Mouse (Mus musculus) limb, embryonic 10.5 days (tissue): ENCODE data around the gene Depdc7. TPM values are rescaled to one million over a fixed set of nuclear protein-coding genes. Genes with fewer than 3 reads are reported as not detected.

Experiments
- DNase-seq: peaks from one replicate; pipeline ENCODE4 v3.0.0-alpha.2; 2017; ENCODE audit warnings: low spot score
- H3K27ac ChIP-seq: fragments of 300-500 bp; sonication (generic); 2 replicates; pipeline ENCODE4 v1.5.1; 2016; ENCODE audit warnings: mild to moderate bottlenecking
- H3K27me3 ChIP-seq: fragments of 300-500 bp; sonication (generic); 2 replicates; pipeline ENCODE4 v1.6.1; 2016; ENCODE audit warnings: low read depth, mild to moderate bottlenecking; ENCODE audit not compliant: poor library complexity, severe bottlenecking
- H3K36me3 ChIP-seq: fragments of 300-500 bp; sonication (generic); 2 replicates; pipeline ENCODE4 v1.6.1; 2016; ENCODE audit warnings: mild to moderate bottlenecking, moderate library complexity
- H3K4me1 ChIP-seq: fragments of 300-500 bp; sonication (generic); 2 replicates; pipeline ENCODE4 v1.6.1; 2016
- H3K4me3 ChIP-seq: fragments of 300-500 bp; sonication (generic); 2 replicates; pipeline ENCODE4 v1.5.1; 2016; ENCODE audit warnings: mild to moderate bottlenecking, moderate library complexity
- H3K9me3 ChIP-seq: fragments of 300-500 bp; sonication (generic); replicated peaks from 2 replicates; pipeline ENCODE4 v1.6.1; 2016; ENCODE audit warnings: mild to moderate bottlenecking
- WGBS: fragments of 180-500 bp; shearing (Covaris S2); methylation state at CpG from one replicate; pipeline ENCODE4 v1.1.7; 2016; 5-methylcytosine and 5-hydroxymethylcytosine counted together
- polyA plus RNA-seq: library from polyadenylated mRNA; unstranded; fragments of >200 nt; fragmentation: Nextera tagmentation; extraction: Ambion mirVana; gene quantifications from 2 replicates; pipeline ENCODE4 v1.2.1, GENCODE M21; 2016

The Depdc7 gene
- polyA plus RNA-seq, 1 experiment from 2014 or later = 2.7 TPM

- H3K4me1 ChIP-seq = peaks cover 7% of the 10 kb centered on the region
- H3K4me3 ChIP-seq = no peak overlapping the region
- 0 out of 2 replicates have a peak, but pooled peaks cover 5% of the 10 kb centered on the region for H3K36me3 ChIP-seq
- H3K9me3 ChIP-seq = no peaks in the 10 kb centered on the region
- H3K27ac ChIP-seq = no peak overlapping the region
- no peak for DNase-seq
- no peaks in the 10 kb centered on the region for H3K27me3 ChIP-seq
- WGBS = 85% methylated on average over 3 of the region's 3 CpGs
Measured at GRCm38 (mm10) chr2:104677326-104677725, 65.4 kb downstream of the Depdc7 start.

Other genes starting within 250 kb of the Depdc7 start
- gene Hipk3, start 248.4 kb downstream of the Depdc7 start, polyA plus RNA-seq = 9.8 and 10.7 TPM in 2 replicates
- gene Cstf3, start 152.4 kb downstream of the Depdc7 start, polyA plus RNA-seq = 84.5 and 95.8 TPM in 2 replicates
- 35.0 and 52.5 TPM in 2 replicates for gene Tcp11l1, start 30.7 kb downstream of the Depdc7 start, polyA plus RNA-seq
- 0.13 TPM in 1 of 2 replicates, not detected in the other for gene Pin1rt1, start 26.5 kb downstream of the Depdc7 start, polyA plus RNA-seq
- 10.9 and 11.9 TPM in 2 replicates for gene Qser1, start 73.9 kb upstream of the Depdc7 start, polyA plus RNA-seq
- 0.90 and 1.1 TPM in 2 replicates for gene Prrg4, start 107.0 kb upstream of the Depdc7 start, polyA plus RNA-seq
- 2.6 and 3.2 TPM in 2 replicates for gene Ccdc73, start 124.9 kb upstream of the Depdc7 start, polyA plus RNA-seq